Mouse (Mus musculus): ENCODE results near the gene Wdr83.

DNA sequence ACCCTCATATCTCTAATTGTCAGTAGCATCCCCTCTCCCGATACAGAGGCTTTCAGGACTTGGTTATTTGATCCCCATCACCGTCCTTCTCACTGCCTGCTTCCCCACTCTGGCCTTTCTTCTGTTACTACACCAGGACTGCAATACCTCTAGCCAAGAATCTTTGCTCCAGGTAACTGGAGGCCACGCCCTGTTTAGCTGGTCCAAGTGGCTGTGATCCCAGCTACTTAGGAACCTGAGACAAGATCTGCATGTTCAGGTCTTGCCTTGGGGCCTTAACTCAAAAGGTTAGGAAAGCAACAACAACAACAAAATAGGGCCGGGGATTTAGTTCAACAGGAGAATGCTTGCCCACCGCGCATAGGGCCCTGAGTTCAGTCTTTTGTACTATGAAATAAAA, 37.5 kb downstream of the Wdr83 start:
- TF ChIP-seq CTCF (conservative IDR thresholded peaks at IDR 0.05; ENCODE audit: insufficient read depth, insufficient read length, low read depth, low read length) (no peak), POLR2A (IDR thresholded peaks at IDR 0.05; ENCODE audit: low read depth, low read length) (no peak)

Data from kidney, adult 2 months (tissue).